Comparison of ENCODE assay signal across 8 mouse cellular contexts in the genomic region with DNA sequence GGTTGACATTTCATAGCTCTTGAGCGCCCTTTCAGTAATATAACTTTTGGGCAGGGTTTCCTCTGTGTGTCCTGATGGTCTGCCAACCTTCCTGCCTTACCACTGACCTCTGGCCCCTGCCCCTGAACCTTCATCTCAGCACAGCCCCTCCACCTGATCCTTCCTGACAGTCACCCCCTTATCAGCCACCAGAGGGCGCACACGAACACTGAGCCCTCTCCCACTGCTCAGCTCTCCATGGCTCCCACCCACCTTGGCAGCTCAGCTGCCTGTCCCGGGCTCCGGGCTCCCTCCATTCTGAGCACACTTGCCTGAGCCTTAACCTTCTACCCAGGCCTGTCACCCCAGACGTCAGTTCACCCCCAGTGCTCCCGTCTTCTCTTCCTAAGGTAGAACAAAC. TPM values are rescaled to one million over a fixed set of nuclear protein-coding genes. Genes with fewer than 3 reads are reported as not detected.
DNase-seq lines count a peak whose midpoint lies in the region; ATAC-seq and TF ChIP-seq lines count a peak whose summit lies in the region.

No protein-coding gene starts in this region.

- intact Hi-C loops in heart, postnatal 36 days (cut with DNase I) = loop anchor here (1.0 to 2.0 kb wide), 3 partner anchors 16 to 64 kb away; no protein-coding TSS in a partner anchor

- H3K9me3 ChIP-seq in liver, embryonic 12.5 days (replicated peaks) = no peaks in the 10 kb centered on the region
- H3K9me3 ChIP-seq in liver, postnatal 0 days (ENCODE audit: low read length) = no peaks in the 10 kb centered on the region

- TF ChIP-seq POLR2A in small intestine, adult 2 months (IDR thresholded peaks at IDR 0.05; ENCODE audit: low read depth, low read length) = no peak

- H3K4me1 ChIP-seq in liver, embryonic 12.5 days = peaks cover 78% of the 10 kb centered on the region
- H3K4me1 ChIP-seq in liver, postnatal 0 days (ENCODE audit: insufficient read depth) = peaks cover 39% of the 10 kb centered on the region
- peaks cover 36% of the 10 kb centered on the region for H3K4me1 ChIP-seq in small intestine, adult 2 months (ENCODE audit: control insufficient read depth, insufficient read depth, insufficient read length, low read length)

- peak; percentile 94 for TF ChIP-seq CTCF in liver, postnatal 0 days (IDR thresholded peaks at IDR 0.05; ENCODE audit: low read depth)
- peak; percentile 88 for TF ChIP-seq CTCF in small intestine, adult 2 months (IDR thresholded peaks at IDR 0.05; ENCODE audit: extremely low read depth, insufficient read length, insufficient replicate concordance, low read depth, low read length)

- TF ChIP-seq EP300 in liver, postnatal 0 days (IDR thresholded peaks at IDR 0.05; ENCODE audit: low read depth) = no peak

- H3K36me3 ChIP-seq in liver, embryonic 12.5 days = no peaks in the 10 kb centered on the region
- no peaks in the 10 kb centered on the region for H3K36me3 ChIP-seq in liver, postnatal 0 days (replicated peaks; ENCODE audit: insufficient read depth, low read length)
- peaks cover 2% of the 10 kb centered on the region; the same call in 1 of the 2 replicates for H3K36me3 ChIP-seq in small intestine, adult 2 months (ENCODE audit: control insufficient read depth, insufficient read depth, low read length)

- no peak overlapping the region for H3K4me3 ChIP-seq in liver, embryonic 12.5 days
- no peak overlapping the region for H3K4me3 ChIP-seq in liver, postnatal 0 days (ENCODE audit: low read depth, low read length)
- H3K4me3 ChIP-seq in small intestine, adult 2 months (ENCODE audit: low read depth, low read length) = peak overlapping the region; percentile 74

- H3K9ac ChIP-seq in liver, embryonic 12.5 days = no peak overlapping the region
- H3K9ac ChIP-seq in liver, postnatal 0 days (replicated peaks) = no peak overlapping the region

- ATAC-seq in liver, embryonic 12.5 days = no peak
- no peak for ATAC-seq in liver, postnatal 0 days
- no peak for ATAC-seq in inflammation-experienced regulatory T-cells, adult 6 months

- 4% methylated on average over 7 of the region's 7 CpGs for WGBS in liver, embryonic 12.5 days (ENCODE audit: insufficient replicate concordance)
- 4% methylated on average over 7 of the region's 7 CpGs for WGBS in liver, postnatal 0 days (ENCODE audit: insufficient replicate concordance)
- WGBS in small intestine, adult 2 months = under 1% methylated on average over 7 of the region's 7 CpGs

- DNase-seq in liver (peak; percentile 67), NIH3T3 (ENCODE audit: low read depth) (peak; percentile 86)
- DNase-seq in cerebellum, postnatal 10 days = peak; percentile 83
- peak; percentile 69 to 73 for DNase-seq in heart, postnatal 36 days
- peak; percentile 72 for DNase-seq in liver, postnatal 0 days

- no peak overlapping the region for H3K4me2 ChIP-seq in liver, embryonic 12.5 days
- H3K4me2 ChIP-seq in liver, postnatal 0 days (ENCODE audit: low read depth, low read length) = peak overlapping the region; percentile 42; the same call in 1 of the 2 replicates

- no peak overlapping the region for H3K27ac ChIP-seq in liver, embryonic 12.5 days
- H3K27ac ChIP-seq in liver, postnatal 0 days (ENCODE audit: low read depth) = no peak overlapping the region
- peak overlapping the region; percentile 98 for H3K27ac ChIP-seq in small intestine, adult 2 months (ENCODE audit: insufficient read depth, low read depth, low read length)

- peaks cover 50% of the 10 kb centered on the region for H3K27me3 ChIP-seq in liver, embryonic 12.5 days (replicated peaks)
- H3K27me3 ChIP-seq in liver, postnatal 0 days (ENCODE audit: insufficient read depth, low read length) = peaks cover 7% of the 10 kb centered on the region
- no peaks in the 10 kb centered on the region for H3K27me3 ChIP-seq in small intestine, adult 2 months (ENCODE audit: control insufficient read depth, insufficient read depth, low read length)

RNA-seq across cellular contexts. Expression of gene Tjp3, which starts 2.1 kb away (rescaled TPM):
- polyA plus RNA-seq in liver, embryonic 12.5 days (2016; fragmentation: Nextera tagmentation; extraction: Ambion mirVana) = 1.1 and 1.3 TPM in 2 replicates
- under 1 TPM in 1 of 2 experiments, not detected in 1; 0.19 TPM for total RNA-seq in heart, postnatal 36 days (2021)
- polyA plus RNA-seq in liver, postnatal 0 days (2015; fragmentation: Nextera tagmentation; extraction: Ambion mirVana) = 1.7 and 1.8 TPM in 2 replicates
- polyA plus RNA-seq in small intestine, adult 2 months (2012; rRNA removed) = 124 and 239 TPM in 2 replicates
- 1 to 10 TPM; 1.7 to 3.2 (median 1.9) TPM for polyA plus RNA-seq in inflammation-experienced regulatory T-cells, adult 6 months (2017; shearing (Covaris generic))

RNA-seq across cellular contexts. Expression of gene Pip5k1c, which starts 3.5 kb away (rescaled TPM):
- 27.8 and 29.0 TPM in 2 replicates for polyA plus RNA-seq in liver, embryonic 12.5 days (2016; fragmentation: Nextera tagmentation; extraction: Ambion mirVana)
- total RNA-seq in heart, postnatal 36 days (2021) = 10 to 100 TPM; 31.5 to 33.3 TPM
- polyA plus RNA-seq in liver, postnatal 0 days (2015; fragmentation: Nextera tagmentation; extraction: Ambion mirVana) = 8.8 and 9.7 TPM in 2 replicates
- 26.1 and 50.8 TPM in 2 replicates for polyA plus RNA-seq in small intestine, adult 2 months (2012; rRNA removed)
- polyA plus RNA-seq in inflammation-experienced regulatory T-cells, adult 6 months (2017; shearing (Covaris generic)) = 10 to 100 TPM; 10.7 to 15.9 (median 14.4) TPM

RNA-seq across cellular contexts. Expression of gene Apba3, which starts 22.5 kb away (rescaled TPM):
- polyA plus RNA-seq in liver, embryonic 12.5 days (2016; fragmentation: Nextera tagmentation; extraction: Ambion mirVana) = 27.3 and 30.4 TPM in 2 replicates
- total RNA-seq in heart, postnatal 36 days (2021) = 100 to 1,000 TPM; 102 to 108 TPM
- polyA plus RNA-seq in liver, postnatal 0 days (2015; fragmentation: Nextera tagmentation; extraction: Ambion mirVana) = 21.1 and 23.2 TPM in 2 replicates
- 100 and 207 TPM in 2 replicates for polyA plus RNA-seq in small intestine, adult 2 months (2012; rRNA removed)
- 10 to 100 TPM in 2 of 3 experiments, 1 to 10 TPM in 1; 9.9 to 12.4 (median 12.3) TPM for polyA plus RNA-seq in inflammation-experienced regulatory T-cells, adult 6 months (2017; shearing (Covaris generic))

RNA-seq across cellular contexts. Expression of gene Mrpl54, which starts 22.5 kb away (rescaled TPM):
- polyA plus RNA-seq in liver, embryonic 12.5 days (2016; fragmentation: Nextera tagmentation; extraction: Ambion mirVana) = 152 and 156 TPM in 2 replicates
- 10 to 100 TPM; 95.2 to 97.4 TPM for total RNA-seq in heart, postnatal 36 days (2021)
- 110 and 112 TPM in 2 replicates for polyA plus RNA-seq in liver, postnatal 0 days (2015; fragmentation: Nextera tagmentation; extraction: Ambion mirVana)
- polyA plus RNA-seq in small intestine, adult 2 months (2012; rRNA removed) = 104 and 169 TPM in 2 replicates
- 100 to 1,000 TPM; 111 to 148 (median 127) TPM for polyA plus RNA-seq in inflammation-experienced regulatory T-cells, adult 6 months (2017; shearing (Covaris generic))

RNA-seq across cellular contexts. Expression of gene Cactin, which starts 31.6 kb away (rescaled TPM):
- 52.9 and 55.1 TPM in 2 replicates for polyA plus RNA-seq in liver, embryonic 12.5 days (2016; fragmentation: Nextera tagmentation; extraction: Ambion mirVana)
- total RNA-seq in heart, postnatal 36 days (2021) = 10 to 100 TPM; 13.2 to 17.4 TPM
- 12.4 and 12.9 TPM in 2 replicates for polyA plus RNA-seq in liver, postnatal 0 days (2015; fragmentation: Nextera tagmentation; extraction: Ambion mirVana)
- polyA plus RNA-seq in small intestine, adult 2 months (2012; rRNA removed) = 16.6 and 29.2 TPM in 2 replicates
- polyA plus RNA-seq in inflammation-experienced regulatory T-cells, adult 6 months (2017; shearing (Covaris generic)) = 1 to 10 TPM; 2.9 to 6.5 (median 4.1) TPM

Comparison
In these comparisons a context has a peak if more than half of its experiments do, and no peak if none do; other contexts are left out.
1. RNA of gene Tjp3, which starts 2.1 kb away (polyA plus RNA-seq): 124 to 239 TPM in small intestine, adult 2 months; 1.7 to 3.2 TPM in inflammation-experienced regulatory T-cells, adult 6 months, 1.7 to 1.8 TPM in liver, postnatal 0 days and 1.1 to 1.3 TPM in liver, embryonic 12.5 days; every median in the first group is over 10 times any median in the second.
2. Peak in every context shown above with its lines, with median percentiles within 50 percentile points of each other: DNase-seq.